Mouse (Mus musculus): ENCODE results near the gene Kdm4b. TPM values are rescaled to one million over a fixed set of nuclear protein-coding genes. Genes with fewer than 3 reads are reported as not detected.
A peak's percentile ranks its signal among the peaks of the same experiment; 100 is the strongest.

Kdm4b gene
- polyA plus RNA-seq, 1 experiment from 2014 or later = 86.6 TPM

GRCm38 (mm10) chr17:56380286-56380685, 54.4 kb downstream of the Kdm4b start:
- peak overlapping the region; percentile 59 for H3K27ac ChIP-seq
- peak; percentile 69 for ATAC-seq (replicated peaks)
- 69% methylated on average over 6 of the region's 6 CpGs for WGBS
- no peak overlapping the region for H3K4me3 ChIP-seq
- H3K9me3 ChIP-seq = no peaks in the 10 kb centered on the region
- H3K36me3 ChIP-seq (replicated peaks) = peaks cover 29% of the 10 kb centered on the region
- no peak overlapping the region for H3K4me2 ChIP-seq
- no peak overlapping the region for H3K9ac ChIP-seq
- no peaks in the 10 kb centered on the region for H3K27me3 ChIP-seq (replicated peaks)
- H3K4me1 ChIP-seq = peaks cover 8% of the 10 kb centered on the region; the same call in 1 of the 2 replicates

GRCm38 (mm10) chr17:56381183-56381582, 55.3 kb downstream of the Kdm4b start:
- no peaks in the 10 kb centered on the region for H3K9me3 ChIP-seq
- no peak overlapping the region for H3K9ac ChIP-seq
- 64% methylated on average over 5 of the region's 5 CpGs for WGBS
- no peak overlapping the region for H3K4me3 ChIP-seq
- no peaks in the 10 kb centered on the region for H3K27me3 ChIP-seq (replicated peaks)
- no peak overlapping the region for H3K27ac ChIP-seq
- ATAC-seq (replicated peaks) = no peak
- no peak overlapping the region for H3K4me2 ChIP-seq
- H3K4me1 ChIP-seq = peaks cover 8% of the 10 kb centered on the region; the same call in 1 of the 2 replicates
- peaks cover 30% of the 10 kb centered on the region for H3K36me3 ChIP-seq (replicated peaks)

GRCm38 (mm10) chr17:56382997-56383396, 57.1 kb downstream of the Kdm4b start:
- Histone ChIP-seq H3K9ac (no peak overlapping the region), H3K9me3 (no peaks in the 10 kb centered on the region), H3K27me3 (replicated peaks) (no peaks in the 10 kb centered on the region), H3K4me1 (peaks cover 8% of the 10 kb centered on the region; the same call in 1 of the 2 replicates), H3K27ac (no peak overlapping the region), H3K4me2 (no peak overlapping the region), H3K36me3 (replicated peaks) (peaks cover 34% of the 10 kb centered on the region), H3K4me3 (no peak overlapping the region)
- 40% methylated on average over 8 of the region's 8 CpGs for WGBS
- ATAC-seq (replicated peaks) = no peak

- Histone ChIP-seq H3K27ac (no peak overlapping the region), H3K9ac (no peak overlapping the region), H3K4me1 (peaks cover 5% of the 10 kb centered on the region; the same call in 1 of the 2 replicates), H3K4me2 (no peak overlapping the region), H3K27me3 (replicated peaks) (no peaks in the 10 kb centered on the region), H3K9me3 (no peaks in the 10 kb centered on the region), H3K4me3 (no peak overlapping the region), H3K36me3 (replicated peaks) (peaks cover 39% of the 10 kb centered on the region)
- 78% methylated on average over 6 of the region's 6 CpGs for WGBS
- no peak for ATAC-seq (replicated peaks)
Measured at GRCm38 (mm10) chr17:56384903-56385302, 59.0 kb downstream of the Kdm4b start.

GRCm38 (mm10) chr17:56387612-56388011, 61.8 kb downstream of the Kdm4b start:
- no peaks in the 10 kb centered on the region for H3K4me1 ChIP-seq
- no peak overlapping the region for H3K27ac ChIP-seq
- H3K27me3 ChIP-seq (replicated peaks) = no peaks in the 10 kb centered on the region
- no peak overlapping the region for H3K4me3 ChIP-seq
- ATAC-seq (replicated peaks) = no peak
- no peak overlapping the region for H3K9ac ChIP-seq
- H3K4me2 ChIP-seq = no peak overlapping the region
- 92% methylated on average over 6 of the region's 6 CpGs for WGBS
- H3K9me3 ChIP-seq = no peaks in the 10 kb centered on the region
- H3K36me3 ChIP-seq (replicated peaks) = peaks cover 37% of the 10 kb centered on the region

- H3K27me3 ChIP-seq (replicated peaks) = no peaks in the 10 kb centered on the region
- peaks cover 50% of the 10 kb centered on the region for H3K36me3 ChIP-seq (replicated peaks)
- no peaks in the 10 kb centered on the region for H3K4me1 ChIP-seq
- no peak overlapping the region for H3K4me3 ChIP-seq
- H3K27ac ChIP-seq = no peak overlapping the region
- no peak overlapping the region for H3K9ac ChIP-seq
- WGBS = 95% methylated on average over 6 of the region's 6 CpGs
- no peak overlapping the region for H3K4me2 ChIP-seq
- no peaks in the 10 kb centered on the region for H3K9me3 ChIP-seq
- no peak for ATAC-seq (replicated peaks)
Measured at GRCm38 (mm10) chr17:56393238-56393637, 67.4 kb downstream of the Kdm4b start.

- no peak overlapping the region for H3K27ac ChIP-seq
- no peak overlapping the region for H3K4me3 ChIP-seq
- H3K27me3 ChIP-seq (replicated peaks) = no peaks in the 10 kb centered on the region
- no peak for ATAC-seq (replicated peaks)
- no peak overlapping the region for H3K4me2 ChIP-seq
- H3K4me1 ChIP-seq = no peaks in the 10 kb centered on the region
- H3K36me3 ChIP-seq (replicated peaks) = peaks cover 50% of the 10 kb centered on the region
- WGBS = 97% methylated on average over 10 of the region's 10 CpGs
- H3K9me3 ChIP-seq = no peaks in the 10 kb centered on the region
- H3K9ac ChIP-seq = no peak overlapping the region
Measured at GRCm38 (mm10) chr17:56393889-56394288, 68.0 kb downstream of the Kdm4b start.

- Histone ChIP-seq H3K9ac (no peak overlapping the region), H3K4me3 (no peak overlapping the region), H3K27me3 (replicated peaks) (no peaks in the 10 kb centered on the region), H3K9me3 (no peaks in the 10 kb centered on the region), H3K27ac (no peak overlapping the region), H3K36me3 (replicated peaks) (peaks cover 56% of the 10 kb centered on the region), H3K4me2 (no peak overlapping the region), H3K4me1 (no peaks in the 10 kb centered on the region)
- WGBS = 95% methylated on average over 6 of the region's 6 CpGs
- no peak for ATAC-seq (replicated peaks)
Measured at GRCm38 (mm10) chr17:56396051-56396450, 70.2 kb downstream of the Kdm4b start.

- ATAC-seq (replicated peaks) = no peak
- peaks cover 70% of the 10 kb centered on the region for H3K36me3 ChIP-seq (replicated peaks)
- WGBS = 94% methylated on average over 3 of the region's 3 CpGs
- H3K9me3 ChIP-seq = no peaks in the 10 kb centered on the region
- H3K4me1 ChIP-seq = no peaks in the 10 kb centered on the region
- H3K27ac ChIP-seq = no peak overlapping the region
- H3K4me2 ChIP-seq = no peak overlapping the region
- no peak overlapping the region for H3K9ac ChIP-seq
- no peaks in the 10 kb centered on the region for H3K27me3 ChIP-seq (replicated peaks)
- no peak overlapping the region for H3K4me3 ChIP-seq
Measured at GRCm38 (mm10) chr17:56400221-56400620, 74.4 kb downstream of the Kdm4b start.

- Histone ChIP-seq H3K4me3 (no peak overlapping the region), H3K9ac (no peak overlapping the region), H3K9me3 (no peaks in the 10 kb centered on the region), H3K27me3 (replicated peaks) (no peaks in the 10 kb centered on the region), H3K4me1 (no peaks in the 10 kb centered on the region), H3K4me2 (no peak overlapping the region), H3K27ac (no peak overlapping the region; the same call in 1 of the 2 replicates), H3K36me3 (replicated peaks) (peaks cover 63% of the 10 kb centered on the region)
- no peak for ATAC-seq (replicated peaks)
- WGBS = 94% methylated on average over 4 of the region's 4 CpGs
Measured at GRCm38 (mm10) chr17:56401051-56401521, 75.2 kb downstream of the Kdm4b start.

- Histone ChIP-seq H3K4me1 (peaks cover 40% of the 10 kb centered on the region), H3K36me3 (replicated peaks) (peaks cover 27% of the 10 kb centered on the region), H3K4me3 (no peak overlapping the region), H3K9ac (no peak overlapping the region), H3K9me3 (no peaks in the 10 kb centered on the region), H3K4me2 (no peak overlapping the region), H3K27me3 (replicated peaks) (no peaks in the 10 kb centered on the region), H3K27ac (0 out of 2 replicates have a peak overlapping the region, but pooled peaks have one; percentile 0)
- 90% methylated on average over 3 of the region's 3 CpGs for WGBS
- ATAC-seq (replicated peaks) = no peak
Measured at GRCm38 (mm10) chr17:56405341-56405740, 79.5 kb downstream of the Kdm4b start.

GRCm38 (mm10) chr17:56405856-56406840, 80.3 kb downstream of the Kdm4b start:
- peaks cover 25% of the 10 kb centered on the region; the same call in 1 of the 2 replicates for H3K36me3 ChIP-seq (replicated peaks)
- no peaks in the 10 kb centered on the region for H3K9me3 ChIP-seq
- H3K27me3 ChIP-seq (replicated peaks) = no peaks in the 10 kb centered on the region
- ATAC-seq (replicated peaks) = no peak
- H3K4me2 ChIP-seq = no peak overlapping the region
- peak overlapping the region; percentile 74 for H3K27ac ChIP-seq
- WGBS = 80% methylated on average over 14 of the region's 14 CpGs
- H3K4me1 ChIP-seq = peaks cover 40% of the 10 kb centered on the region
- H3K9ac ChIP-seq = no peak overlapping the region
- H3K4me3 ChIP-seq = no peak overlapping the region

All from midbrain, embryonic 15.5 days (tissue).